Mouse (Mus musculus) testis, adult 2 months (tissue): ENCODE data around the gene Ddah1. TPM values are rescaled to one million over a fixed set of nuclear protein-coding genes. Genes with fewer than 3 reads are reported as not detected.
A peak's percentile ranks its signal among the peaks of the same experiment; 100 is the strongest.

Source experiments
- H3K27ac ChIP-seq: fragments of 200-500 bp; 2 replicates; pipeline ENCODE4 v1.5.1; 2012; ENCODE audit warnings: low read depth, low read length; ENCODE audit not compliant: control insufficient read depth, insufficient read depth
- H3K27me3 ChIP-seq: fragments of 200-500 bp; 2 replicates; pipeline ENCODE4 v1.6.1; 2012; ENCODE audit warnings: mild to moderate bottlenecking, low read length, moderate library complexity; ENCODE audit not compliant: control insufficient read depth, insufficient read depth
- H3K36me3 ChIP-seq: fragments of 200-500 bp; 2 replicates; pipeline ENCODE4 v1.6.1; 2012; ENCODE audit warnings: mild to moderate bottlenecking, low read length; ENCODE audit not compliant: control insufficient read depth, insufficient read depth
- H3K4me1 ChIP-seq: fragments of 200-500 bp; 2 replicates; pipeline ENCODE4 v1.6.1; 2012; ENCODE audit warnings: low read length; ENCODE audit not compliant: control insufficient read depth, insufficient read depth
- H3K4me3 ChIP-seq: fragments of 200-500 bp; 2 replicates; pipeline ENCODE4 v1.5.1; 2012; ENCODE audit warnings: low read depth, mild to moderate bottlenecking, low read length, moderate library complexity, mixed read lengths; ENCODE audit not compliant: control insufficient read depth
- CTCF ChIP-seq: fragments of 200-500 bp; IDR thresholded peaks from 2 replicates; pipeline ENCODE4 v1.5.1; 2012; ENCODE audit warnings: low read depth, mild to moderate bottlenecking, inconsistent platforms, low read length, moderate library complexity; ENCODE audit not compliant: control insufficient read depth, insufficient read depth, insufficient replicate concordance
- POLR2A ChIP-seq: fragments of 200-500 bp; IDR thresholded peaks from 2 replicates; pipeline ENCODE4 v1.6.1; 2012; ENCODE audit warnings: low read depth, mild to moderate bottlenecking, inconsistent platforms, low read length, moderate library complexity; ENCODE audit not compliant: control insufficient read depth
- polyA plus RNA-seq: library from polyadenylated mRNA; depleted of rRNA; stranded (reverse); fragments of >200 nt; gene quantifications from 2 replicates; pipeline ENCODE4 v1.2.3, GENCODE M21; 2012

Gene Ddah1
- polyA plus RNA-seq, 1 experiment, result 11.0 TPM

- Histone ChIP-seq H3K4me3 (no peak overlapping the region), H3K4me1 (no peaks in the 10 kb centered on the region; the same call in 1 of the 2 replicates), H3K27me3 (no peaks in the 10 kb centered on the region), H3K27ac (no peak overlapping the region), H3K36me3 (no peaks in the 10 kb centered on the region)
- TF ChIP-seq CTCF (no peak), POLR2A (no peak)
Measured at GRCm38 (mm10) chr3:145929525-145930400, 171.3 kb downstream of the Ddah1 start.

- Histone ChIP-seq H3K27me3 (no peaks in the 10 kb centered on the region), H3K4me1 (peaks cover 6% of the 10 kb centered on the region), H3K36me3 (no peaks in the 10 kb centered on the region), H3K27ac (no peak overlapping the region), H3K4me3 (no peak overlapping the region)
- TF ChIP-seq POLR2A (no peak), CTCF (no peak)
Measured at GRCm38 (mm10) chr3:145933845-145934244, 175.4 kb downstream of the Ddah1 start.

- H3K4me1 ChIP-seq, result peaks cover 13% of the 10 kb centered on the region
- H3K27ac ChIP-seq, result peak within 1 kb of the TSS; percentile 89
- peak within 1 kb of the TSS; percentile 96 for H3K4me3 ChIP-seq
- H3K27me3 ChIP-seq, result no peaks in the 10 kb centered on the region
- peaks cover 4% of the 10 kb centered on the region; the same call in 1 of the 2 replicates for H3K36me3 ChIP-seq
- TF ChIP-seq POLR2A (peak; percentile 96), CTCF (peak; percentile 95)
Measured at GRCm38 (mm10) chr3:145937505-145938404, 179.3 kb downstream of the Ddah1 start, which contains the start of gene 2410004B18Rik. TSS of gene 2410004B18Rik (plus strand) at chr3:145938014.

GRCm38 (mm10) chr3:145938405-145939349 lies 180.2 kb downstream of the Ddah1 start:
- H3K36me3 ChIP-seq, result peaks cover 4% of the 10 kb centered on the region; the same call in 1 of the 2 replicates
- H3K27me3 ChIP-seq, result no peaks in the 10 kb centered on the region
- no peak for TF ChIP-seq CTCF
- TF ChIP-seq POLR2A, result no peak
- peaks cover 13% of the 10 kb centered on the region for H3K4me1 ChIP-seq
- peak overlapping the region; percentile 65 for H3K27ac ChIP-seq
- H3K4me3 ChIP-seq, result peak overlapping the region; percentile 96

GRCm38 (mm10) chr3:145939402-145939801 lies 180.9 kb downstream of the Ddah1 start:
- peaks cover 4% of the 10 kb centered on the region; the same call in 1 of the 2 replicates for H3K36me3 ChIP-seq

GRCm38 (mm10) chr3:145939971-145940370 lies 181.5 kb downstream of the Ddah1 start:
- peaks cover 13% of the 10 kb centered on the region for H3K4me1 ChIP-seq
- H3K4me3 ChIP-seq, result peak overlapping the region; percentile 39
- no peaks in the 10 kb centered on the region for H3K27me3 ChIP-seq
- no peak for TF ChIP-seq CTCF
- H3K36me3 ChIP-seq, result peaks cover 4% of the 10 kb centered on the region; the same call in 1 of the 2 replicates
- H3K27ac ChIP-seq, result no peak overlapping the region

More at GRCm38 (mm10) chr3:145939402-145939801, 180.9 kb downstream of the Ddah1 start:
- peak overlapping the region; percentile 10 for H3K27ac ChIP-seq
- peaks cover 13% of the 10 kb centered on the region for H3K4me1 ChIP-seq
- peak overlapping the region; percentile 96 for H3K4me3 ChIP-seq
- no peak for TF ChIP-seq CTCF
- TF ChIP-seq POLR2A, result no peak
- H3K27me3 ChIP-seq, result no peaks in the 10 kb centered on the region
